Mouse (Mus musculus): Measurements from ENCODE around the gene Rnf208.

Gene Rnf208

DNA sequence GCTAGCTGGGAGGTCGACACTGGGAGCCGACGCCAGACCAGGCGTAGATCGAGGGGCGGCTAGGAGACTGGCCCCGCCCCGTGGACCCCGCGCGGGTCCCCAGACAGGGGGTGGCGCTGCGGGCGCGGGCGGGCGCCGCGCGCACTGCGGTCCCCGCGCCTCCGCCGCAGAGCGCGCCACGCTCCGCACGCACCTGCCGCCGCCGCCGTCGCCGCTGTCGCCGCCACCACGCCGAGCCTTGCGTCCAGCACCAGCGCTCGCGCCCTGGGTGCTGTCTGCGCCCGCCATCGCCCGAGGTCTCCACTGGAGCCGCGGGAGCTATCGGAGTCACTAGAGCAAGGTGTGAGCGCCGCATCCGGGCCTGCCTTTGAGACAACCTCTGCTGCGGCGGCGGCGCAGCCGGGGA lies at the start of gene Rnf208, which contains the start of gene Cysrt1:
TSS of gene Rnf208 (plus strand) at position 155 of the 406 bp plus-strand sequence.
TSS of gene Cysrt1 (minus strand) at position 352 of the 406 bp plus-strand sequence.
- DNase-seq (ENCODE audit: low spot score in 2 of 2), result no peak

DNA sequence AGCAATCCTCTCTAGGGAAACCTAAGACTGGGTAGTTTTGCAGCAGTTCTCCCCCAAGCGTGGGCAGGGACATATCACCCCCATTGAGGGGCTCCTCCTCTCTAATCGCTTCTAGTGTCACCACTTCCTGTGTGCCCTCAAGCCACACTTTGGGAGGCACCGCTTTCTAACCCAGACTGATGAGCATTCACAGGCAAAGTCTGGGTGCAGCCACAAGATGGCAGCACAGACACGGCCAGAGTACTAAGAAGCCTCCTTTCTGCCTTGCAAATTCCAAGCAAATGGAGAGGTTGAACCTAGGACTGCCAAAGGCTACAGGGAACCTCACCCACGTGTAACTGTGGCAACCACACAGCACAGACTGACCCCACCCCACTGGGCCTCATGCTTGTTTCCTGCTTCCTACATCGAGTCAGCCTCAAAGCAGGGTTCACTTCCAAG lies 48.7 kb upstream of the Rnf208 start:
- peak; percentile 73 to 77 for DNase-seq (ENCODE audit: low spot score in 2 of 2)

DNA sequence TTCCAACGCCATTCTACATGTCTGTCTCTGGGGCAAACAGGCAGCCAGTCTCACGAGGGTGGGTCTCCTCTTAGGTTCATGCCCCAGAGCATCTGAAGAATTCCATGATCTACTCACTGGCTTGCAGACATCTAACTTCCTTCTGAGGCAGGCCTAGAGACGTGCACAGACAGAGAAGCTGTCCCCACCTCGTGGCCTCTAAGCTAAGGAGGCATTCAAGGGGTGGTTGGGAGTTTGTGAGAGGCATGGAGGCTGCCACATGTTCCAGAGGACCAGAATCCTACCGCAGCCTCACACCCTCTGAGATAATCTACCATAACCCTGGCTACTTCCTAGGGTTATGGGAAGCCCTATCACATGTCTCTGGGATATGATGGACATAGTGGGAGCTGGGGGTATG lies 48.0 kb upstream of the Rnf208 start:
- no peak for DNase-seq (ENCODE audit: low spot score in 2 of 2)

DNA sequence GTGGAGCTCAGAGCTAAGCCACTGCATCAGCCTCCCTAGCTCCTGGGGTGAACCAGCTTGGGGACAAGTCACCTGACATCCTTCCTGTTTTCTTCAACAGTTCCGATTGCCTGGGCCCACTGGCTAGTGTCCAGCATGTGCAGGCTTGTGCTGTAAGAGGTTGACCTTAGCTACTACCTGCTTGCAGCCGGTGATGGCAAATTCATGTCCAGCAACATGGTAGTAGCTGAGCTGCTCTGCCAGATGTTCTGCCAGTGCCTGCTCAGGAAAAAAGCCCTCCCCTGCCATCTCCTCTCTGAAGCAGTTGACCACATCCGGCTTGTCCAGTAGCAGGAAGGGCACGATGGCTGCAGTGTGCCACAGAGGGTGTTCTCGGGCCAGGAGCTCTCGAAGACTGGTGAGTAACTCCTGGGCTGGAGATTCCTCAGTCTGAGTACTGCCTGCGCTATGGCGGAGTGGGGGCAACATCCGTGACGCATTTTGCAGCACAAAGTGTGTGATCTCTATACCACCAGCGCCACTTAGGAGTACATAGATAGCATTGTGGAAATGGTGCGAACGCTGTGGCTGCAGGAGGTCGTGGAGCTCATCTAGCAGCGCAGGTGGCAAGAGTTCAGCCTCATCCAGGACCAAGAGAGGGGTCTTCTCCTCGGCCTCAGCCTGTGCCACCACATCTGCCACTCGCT lies 47.4 kb upstream of the Rnf208 start:
- no peak for DNase-seq (ENCODE audit: low spot score in 2 of 2)

DNA sequence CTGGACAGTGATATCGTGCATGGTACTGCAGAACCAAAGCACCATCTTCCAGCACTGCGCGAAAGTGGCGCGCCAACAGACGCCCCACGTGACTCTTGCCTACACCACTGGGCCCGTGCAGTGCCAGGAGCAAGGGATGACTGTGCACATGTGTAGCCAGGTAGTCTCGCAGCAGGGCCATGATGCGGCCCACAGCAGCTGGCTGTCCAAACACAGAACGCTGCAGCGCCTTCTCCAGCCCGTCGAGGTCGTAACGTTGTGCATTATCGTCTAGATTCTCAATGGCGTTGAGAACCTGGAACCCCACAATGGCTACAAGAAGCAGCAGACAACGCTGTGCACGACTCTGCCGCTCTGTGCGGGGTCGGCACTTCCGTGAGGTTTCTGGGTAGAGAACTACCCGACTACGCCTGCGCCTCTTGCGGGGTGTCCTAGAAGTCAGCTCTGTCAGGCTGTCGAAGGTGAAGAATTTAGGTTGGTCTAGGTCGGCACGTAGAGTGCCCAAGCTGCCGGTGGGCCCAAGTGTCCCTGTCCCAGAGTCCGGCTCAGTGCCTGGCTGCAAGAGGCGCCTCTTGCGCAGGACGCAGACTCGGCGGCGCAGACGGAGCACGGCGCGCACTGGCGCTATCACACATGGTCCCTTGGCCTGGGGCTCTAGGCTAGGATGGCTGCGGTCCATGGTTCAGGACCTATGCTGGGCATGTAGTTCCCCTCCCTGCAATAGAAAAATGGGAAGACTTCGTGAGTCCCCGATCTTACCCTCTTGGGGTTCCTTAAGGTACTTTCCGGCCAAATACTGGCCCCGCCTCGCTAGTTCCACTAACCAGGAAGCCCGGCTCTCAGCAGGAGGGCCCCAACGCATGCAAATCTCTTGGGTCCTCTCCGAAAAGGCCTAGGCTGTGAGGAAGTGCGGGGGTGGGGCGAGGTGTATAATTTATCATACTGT lies 46.6 kb upstream of the Rnf208 start:
- DNase-seq (ENCODE audit: low spot score in 2 of 2), result peak in 1 of 2 experiments; percentile 46

DNA sequence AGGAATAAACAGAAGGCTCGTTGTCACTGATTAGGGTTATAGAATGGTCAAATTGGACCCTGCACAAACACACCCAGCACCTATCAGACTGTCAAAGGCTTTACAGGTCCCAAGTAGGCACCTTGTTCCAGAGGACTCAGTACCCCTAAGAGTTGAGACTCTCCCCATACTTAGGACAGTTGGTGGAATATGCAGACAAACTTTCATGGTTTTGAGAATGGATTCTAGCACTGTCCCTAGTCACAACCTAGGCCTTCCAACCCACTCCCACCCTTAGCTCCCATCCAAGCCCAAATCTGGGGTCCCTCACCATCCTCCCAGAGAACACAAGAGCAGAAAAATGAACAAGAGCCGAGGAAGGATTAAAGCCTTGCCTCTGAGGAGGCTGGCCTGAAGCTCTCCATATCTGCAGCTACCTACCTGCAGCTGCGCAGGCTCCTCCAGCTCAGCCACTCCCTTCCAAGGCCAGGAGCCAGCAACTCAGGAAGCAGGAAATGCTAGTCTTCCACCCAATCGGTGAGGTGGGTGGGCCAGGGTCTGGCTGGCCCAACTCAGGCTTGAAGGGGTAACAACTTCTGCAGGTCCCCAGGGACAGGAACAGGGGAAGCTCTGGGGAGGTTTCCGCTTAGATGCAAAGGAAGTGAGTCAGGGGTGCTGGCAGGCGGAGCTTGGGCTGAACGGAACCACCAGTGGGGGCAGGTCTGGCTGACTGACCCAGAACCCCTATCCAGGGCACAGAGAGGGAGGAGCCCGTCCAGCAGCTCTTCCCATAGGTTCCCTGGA lies 45.7 kb upstream of the Rnf208 start, which contains the start of gene Tor4a:
TSS of gene Tor4a (minus strand) at position 715 of the 783 bp plus-strand sequence.
- peak; percentile 74 to 78 for DNase-seq (ENCODE audit: low spot score in 2 of 2)

- no peak for DNase-seq (ENCODE audit: low spot score in 2 of 2)
These were observed 44.9 kb upstream of the Rnf208 start for GRCm38 (mm10) chr2:25197191-25197590.

GRCm38 (mm10) chr2:25197946-25198345 lies 44.1 kb upstream of the Rnf208 start:
- peak in 1 of 2 experiments; percentile 12 for DNase-seq (ENCODE audit: low spot score in 2 of 2)

DNA sequence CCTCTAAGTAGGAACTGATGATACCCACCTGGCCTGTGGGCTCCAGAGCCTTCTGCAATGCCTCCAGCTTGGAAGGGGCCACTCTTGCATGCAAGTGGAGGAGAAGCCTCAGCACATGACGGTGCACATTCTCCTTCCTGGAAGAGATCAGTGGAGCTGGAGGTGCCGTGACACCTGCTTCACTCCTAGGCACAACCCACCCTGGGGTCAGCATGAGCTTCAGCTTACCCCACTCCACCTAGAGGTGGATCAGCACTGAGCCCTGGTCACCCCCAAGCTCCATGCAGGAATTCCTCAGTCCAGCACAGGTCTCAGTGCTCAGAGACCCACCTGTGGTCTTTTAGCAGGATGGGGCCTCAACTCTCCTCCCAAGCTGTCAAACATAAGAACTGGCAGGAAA lies 41.4 kb upstream of the Rnf208 start:
- no peak for DNase-seq (ENCODE audit: low spot score in 2 of 2)

DNA sequence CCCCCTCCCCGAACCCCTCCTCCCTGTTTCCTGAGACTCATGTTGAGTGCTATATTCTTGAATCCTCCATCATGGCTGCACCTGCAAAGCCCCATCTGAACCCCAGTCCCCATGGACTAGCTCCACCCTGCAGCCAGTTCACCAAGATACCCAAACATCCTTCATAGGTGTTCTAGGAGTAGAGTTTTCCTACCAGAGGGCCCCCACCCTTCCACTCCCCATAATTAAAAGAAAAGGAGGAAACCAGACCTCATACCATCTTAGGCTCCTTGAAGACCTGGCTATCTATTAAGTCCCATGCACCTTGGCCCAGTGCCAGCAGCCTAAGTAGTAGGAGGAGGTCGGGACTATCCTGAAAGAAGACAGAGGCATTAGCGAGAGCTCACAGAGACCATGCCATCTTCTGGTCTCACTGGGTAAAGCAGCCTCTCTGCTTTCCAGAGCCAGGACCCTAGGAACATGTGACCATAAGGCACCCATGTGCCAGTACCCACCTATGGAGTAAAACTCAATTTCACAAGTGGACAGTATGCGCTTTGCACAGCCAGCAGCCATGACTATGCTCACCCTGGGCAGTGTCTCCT lies 38.3 kb upstream of the Rnf208 start:
- no peak for DNase-seq (ENCODE audit: low spot score in 2 of 2)

GRCm38 (mm10) chr2:25207593-25207992 lies 34.5 kb upstream of the Rnf208 start:
- no peak for DNase-seq (ENCODE audit: low spot score in 2 of 2)

DNA sequence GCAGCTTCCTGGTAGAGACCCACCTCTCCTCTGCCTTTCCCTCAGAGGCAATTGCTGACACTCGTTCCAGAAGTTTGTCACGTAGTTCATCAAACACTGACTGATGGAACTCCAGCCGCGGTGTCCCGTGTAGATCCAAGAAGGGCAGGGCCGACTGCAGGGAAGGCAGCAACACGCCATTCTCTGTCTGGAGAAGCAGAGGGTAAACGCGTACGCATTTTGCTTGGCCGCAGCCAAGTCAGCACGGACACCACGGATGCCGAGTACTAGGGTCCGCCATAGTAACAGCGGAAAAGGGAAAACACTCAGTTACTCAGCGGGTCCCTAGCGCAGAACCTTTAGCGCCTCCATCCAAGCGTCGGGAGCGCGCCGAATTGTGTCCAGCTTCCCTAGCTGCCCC lies 31.4 kb upstream of the Rnf208 start:
- DNase-seq (ENCODE audit: low spot score in 2 of 2), result no peak

- peak; percentile 89 to 93 for DNase-seq (ENCODE audit: low spot score in 2 of 2)
These were observed 30.9 kb upstream of the Rnf208 start, which contains the start of gene Nelfb for GRCm38 (mm10) chr2:25211121-25211670. Gene Nelfb (minus strand): TSS chr2:25211489.

DNA sequence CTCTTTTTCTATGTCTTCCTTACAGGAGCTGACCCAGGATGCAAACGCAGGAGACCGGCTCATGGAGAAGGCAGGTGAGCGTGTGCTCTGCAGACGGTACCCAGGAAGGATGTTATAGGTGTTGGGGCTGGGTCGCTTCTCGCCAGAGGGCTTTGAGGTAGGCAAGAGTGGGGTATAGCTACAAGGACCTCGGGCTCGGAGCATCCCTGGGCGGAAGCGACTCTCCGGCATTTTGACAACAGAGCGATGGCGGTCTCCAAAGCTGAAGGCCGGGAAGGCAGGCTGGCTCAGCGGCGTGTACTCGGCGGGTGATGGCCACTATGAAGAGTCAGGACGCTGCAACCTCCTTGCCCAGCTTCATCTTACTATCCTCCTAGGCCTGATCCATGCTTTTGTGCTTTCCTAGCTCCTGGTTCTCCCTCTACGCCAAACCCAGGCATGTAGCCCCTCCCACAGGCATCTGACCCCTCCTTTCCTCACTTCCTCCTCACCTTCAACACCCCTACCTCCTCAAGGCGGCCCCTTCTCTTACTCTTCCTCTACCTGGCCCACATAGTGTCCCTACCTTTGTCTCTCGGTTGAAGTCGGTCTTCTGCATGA lies 28.7 kb upstream of the Rnf208 start:
- DNase-seq (ENCODE audit: low spot score in 2 of 2), result no peak

GRCm38 (mm10) chr2:25214444-25214843 lies 27.6 kb upstream of the Rnf208 start, which contains the start of gene Stpg3:
Gene Stpg3 (minus strand): TSS chr2:25214637.
- no peak for DNase-seq (ENCODE audit: low spot score in 2 of 2)

DNA sequence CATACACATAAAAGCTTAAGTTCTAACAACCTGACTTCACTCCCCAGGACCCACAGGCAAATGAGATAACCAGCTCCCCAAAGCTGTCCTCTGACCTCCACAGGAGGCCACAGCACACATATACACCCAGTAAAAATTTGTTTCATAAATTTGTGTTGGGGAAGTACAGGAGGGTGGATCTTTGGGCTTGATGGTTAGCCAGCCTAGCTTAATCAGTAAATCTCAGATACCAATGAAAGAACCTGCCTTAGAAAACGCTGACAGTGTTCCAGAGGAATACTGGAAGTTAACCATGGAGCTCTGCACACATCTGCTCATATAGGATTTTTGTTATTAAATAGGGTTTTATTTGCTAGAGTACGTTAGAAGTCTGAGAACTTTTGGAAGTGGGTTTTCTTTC lies 24.4 kb upstream of the Rnf208 start:
- no peak for DNase-seq (ENCODE audit: low spot score in 2 of 2)

- no peak for DNase-seq (ENCODE audit: low spot score in 2 of 2)
These were observed 23.6 kb upstream of the Rnf208 start, which contains the start of gene Fam166a for GRCm38 (mm10) chr2:25218445-25218844. Gene Fam166a (plus strand): TSS chr2:25218745.

DNA sequence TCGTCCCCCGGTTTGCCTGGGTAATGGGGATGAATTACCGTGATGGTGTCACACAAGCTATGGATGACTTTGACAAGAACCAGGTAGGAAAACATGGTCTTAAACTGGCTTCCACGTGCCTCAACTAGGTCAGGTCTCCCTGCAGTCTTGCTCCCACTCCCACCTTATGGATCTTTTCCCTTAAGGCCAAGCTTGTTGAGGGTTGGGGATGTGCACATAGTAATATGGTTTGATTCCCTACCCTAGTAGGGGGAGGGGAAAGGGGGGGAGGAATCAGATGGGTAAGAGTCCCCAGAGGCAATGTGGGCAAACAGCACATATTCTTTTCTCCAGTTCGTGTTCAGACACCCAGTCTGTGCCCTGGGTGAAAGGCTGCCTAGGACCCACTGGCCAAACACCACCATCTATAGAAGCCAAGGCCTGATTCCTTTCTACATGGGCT lies 20.7 kb upstream of the Rnf208 start:
- DNase-seq (ENCODE audit: low spot score in 2 of 2), result no peak

DNA sequence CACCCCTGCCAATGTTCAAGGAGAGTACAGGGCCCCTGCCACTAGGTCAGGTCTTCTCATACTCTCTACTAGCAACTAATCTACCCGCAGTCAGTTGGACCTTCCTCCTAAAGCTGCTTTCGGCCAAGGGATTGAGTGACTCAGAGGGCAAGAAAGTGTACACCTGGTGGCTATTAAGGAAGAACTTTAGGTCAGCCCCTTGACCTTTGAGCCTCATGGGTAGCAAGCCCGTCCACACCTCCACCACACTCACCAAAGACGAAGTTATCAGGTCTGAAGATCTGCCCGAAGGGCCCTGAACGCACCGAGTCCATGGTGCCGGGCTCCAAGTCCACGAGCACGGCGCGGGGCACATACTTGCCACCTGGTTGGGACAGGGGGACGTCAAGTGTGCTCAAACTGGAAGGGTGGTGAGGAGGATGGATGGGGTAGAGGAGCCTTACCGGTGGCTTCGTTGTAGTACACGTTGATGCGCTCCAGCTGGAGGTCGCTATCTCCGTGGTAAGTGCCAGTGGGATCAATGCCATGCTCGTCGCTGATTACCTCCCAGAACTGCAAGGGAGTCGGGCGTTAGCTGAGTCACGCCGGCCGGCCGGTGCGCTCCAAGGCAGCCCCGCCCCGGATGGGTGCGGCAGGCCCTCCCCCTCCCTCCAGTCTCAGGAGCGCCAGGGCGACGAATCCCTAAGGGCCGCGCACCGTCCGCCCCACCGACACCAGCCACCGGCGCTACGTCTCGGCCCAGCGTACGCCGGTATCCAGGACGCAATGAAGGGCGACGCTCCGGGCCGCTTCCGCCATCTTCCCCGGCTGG lies 18.2 kb upstream of the Rnf208 start:
- DNase-seq (ENCODE audit: low spot score in 2 of 2), result peak; percentile 73 to 83

- DNase-seq (ENCODE audit: low spot score in 2 of 2), result no peak
These were observed 17.6 kb upstream of the Rnf208 start, which contains the start of gene Tubb4b for GRCm38 (mm10) chr2:25224492-25224765. Gene Tubb4b (minus strand): TSS chr2:25224702.
